Mouse (Mus musculus) erythroblast, embryonic 14.5 days (primary cell): ENCODE results near the gene Cul9. TPM values are rescaled to one million over a fixed set of nuclear protein-coding genes. Genes with fewer than 3 reads are reported as not detected.
"Not testable (repeated sequence)": the region's sequence is repeated elsewhere in the genome, so short reads cannot be mapped to it uniquely, and the experiment has no call there.

ENCODE experiments used
- H3K27me3 ChIP-seq: 2 replicates; pipeline ENCODE4 v1.6.1; 2012; ENCODE audit warnings: inconsistent platforms; ENCODE audit not compliant: control insufficient read depth
- H3K36me3 ChIP-seq: 2 replicates; pipeline ENCODE4 v1.6.1; 2012; ENCODE audit warnings: mild to moderate bottlenecking, inconsistent platforms; ENCODE audit not compliant: control insufficient read depth
- H3K4me1 ChIP-seq: 2 replicates; pipeline ENCODE4 v1.6.1; 2012; ENCODE audit warnings: inconsistent platforms; ENCODE audit not compliant: control insufficient read depth
- H3K4me3 ChIP-seq: replicated peaks from 2 replicates; pipeline ENCODE3; 2012; ENCODE audit warnings: moderate library complexity, mild to moderate bottlenecking, inconsistent platforms
- H3K9me3 ChIP-seq: 2 replicates; pipeline ENCODE4 v1.6.1; 2012; ENCODE audit warnings: low read length, inconsistent platforms, mixed read lengths; ENCODE audit not compliant: control insufficient read depth
- GATA1 ChIP-seq: IDR thresholded peaks from 2 replicates; pipeline ENCODE4 v1.6.1; 2012; ENCODE audit warnings: low read length, inconsistent platforms, mixed read lengths
- TAL1 ChIP-seq: IDR thresholded peaks from 3 replicates; pipeline ENCODE4 v1.6.1; 2012; ENCODE audit warnings: low read length, inconsistent platforms, mixed read lengths
- polyA plus RNA-seq: library from polyadenylated mRNA; stranded (reverse); fragments of >175 nt; gene quantifications from 2 replicates; pipeline ENCODE4 v1.2.3, GENCODE M21; 2012

The Cul9 gene
- polyA plus RNA-seq, 1 experiment = 0.09 TPM

DNA sequence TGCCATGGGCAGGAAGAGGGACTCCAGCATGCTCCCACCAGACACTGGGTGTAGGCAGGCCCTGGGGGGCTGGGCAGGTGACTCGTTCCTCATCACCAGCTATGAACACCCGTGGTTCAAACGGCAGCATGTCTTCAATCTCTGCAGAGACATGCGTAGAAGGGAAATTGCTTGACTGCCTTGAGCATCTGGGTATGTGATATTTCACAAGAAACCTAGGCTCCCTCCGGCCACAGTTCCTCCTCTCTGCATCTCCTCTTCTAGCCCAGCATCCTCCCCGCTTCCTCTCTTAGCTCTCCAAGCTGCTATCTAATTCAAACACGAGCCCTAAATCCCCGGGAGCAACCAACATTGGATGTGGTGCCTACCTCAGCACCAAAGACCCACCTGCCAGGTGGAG, 40.1 kb upstream of the Cul9 start:
- TF ChIP-seq GATA1 = no peak
- TF ChIP-seq TAL1 = no peak
- no peak overlapping the region for H3K4me3 ChIP-seq
- H3K4me1 ChIP-seq = no peaks in the 10 kb centered on the region; the same call in 1 of the 2 replicates
- no peaks in the 10 kb centered on the region; the same call in 1 of the 2 replicates for H3K36me3 ChIP-seq
- H3K9me3 ChIP-seq = no peaks in the 10 kb centered on the region
- no peaks in the 10 kb centered on the region for H3K27me3 ChIP-seq

DNA sequence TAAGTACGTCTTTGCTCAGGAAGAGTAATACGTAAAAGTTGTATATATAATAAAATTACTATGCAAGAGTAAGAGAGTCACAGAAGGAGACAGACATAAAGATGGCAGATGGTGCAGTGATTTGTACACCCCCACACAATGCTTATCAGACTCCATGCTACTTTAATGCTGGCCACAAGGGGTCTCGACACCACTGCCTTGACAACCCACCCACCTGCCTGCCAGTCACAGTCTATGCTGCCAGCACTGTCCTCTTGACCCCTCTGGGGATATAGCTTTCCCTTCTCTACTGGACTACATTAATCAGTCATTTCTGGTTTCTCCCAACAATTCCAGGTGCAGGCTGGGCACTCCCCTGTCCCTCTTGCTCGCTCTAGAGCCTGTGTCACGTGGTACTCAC, 32.5 kb upstream of the Cul9 start:
- no peak for TF ChIP-seq TAL1
- no peak for TF ChIP-seq GATA1
- no peak overlapping the region for H3K4me3 ChIP-seq
- H3K4me1 ChIP-seq = no peaks in the 10 kb centered on the region
- peaks cover 4% of the 10 kb centered on the region for H3K9me3 ChIP-seq
- peaks cover 3% of the 10 kb centered on the region; the same call in 1 of the 2 replicates for H3K36me3 ChIP-seq
- no peaks in the 10 kb centered on the region for H3K27me3 ChIP-seq

- peaks cover 4% of the 10 kb centered on the region for H3K9me3 ChIP-seq
- TF ChIP-seq TAL1 = no peak
- TF ChIP-seq GATA1 = no peak
- H3K4me3 ChIP-seq = no peak overlapping the region
- H3K4me1 ChIP-seq = no peaks in the 10 kb centered on the region
- peaks cover 3% of the 10 kb centered on the region; the same call in 1 of the 2 replicates for H3K36me3 ChIP-seq
- no peaks in the 10 kb centered on the region for H3K27me3 ChIP-seq
Measured at GRCm38 (mm10) chr17:46576070-46576469, 29.9 kb upstream of the Cul9 start.

DNA sequence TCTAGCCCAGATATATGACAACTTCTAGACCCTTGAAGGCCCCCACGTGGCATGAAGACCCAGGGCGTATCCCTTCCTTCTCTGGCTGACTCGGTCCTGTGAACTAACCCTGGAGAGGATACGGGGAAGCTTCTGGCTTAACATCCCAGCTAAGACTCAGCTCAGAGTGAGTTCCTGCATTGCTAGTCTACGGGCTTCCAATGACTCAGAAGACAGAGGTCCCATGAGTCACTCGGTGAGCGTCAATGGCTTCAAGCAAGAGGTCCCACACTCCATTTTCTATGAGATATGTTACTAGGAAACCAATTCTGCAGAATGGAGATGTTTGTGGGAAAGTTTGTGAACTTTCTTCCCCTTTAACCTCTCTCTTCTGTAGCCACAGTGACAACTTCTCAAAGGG, 28.3 kb upstream of the Cul9 start:
- Histone ChIP-seq H3K4me1 (no peaks in the 10 kb centered on the region), H3K36me3 (peaks cover 3% of the 10 kb centered on the region; the same call in 1 of the 2 replicates), H3K27me3 (no peaks in the 10 kb centered on the region), H3K9me3 (no peaks in the 10 kb centered on the region), H3K4me3 (no peak overlapping the region)
- TF ChIP-seq TAL1 (no peak), GATA1 (no peak)

- no peak for TF ChIP-seq TAL1
- TF ChIP-seq GATA1 = no peak
- H3K4me3 ChIP-seq = no peak overlapping the region
- H3K27me3 ChIP-seq = no peaks in the 10 kb centered on the region
- no peaks in the 10 kb centered on the region for H3K9me3 ChIP-seq
- H3K4me1 ChIP-seq = no peaks in the 10 kb centered on the region
- H3K36me3 ChIP-seq = peaks cover 2% of the 10 kb centered on the region; the same call in 1 of the 2 replicates
Measured at GRCm38 (mm10) chr17:46571005-46571404, 24.8 kb upstream of the Cul9 start.

DNA sequence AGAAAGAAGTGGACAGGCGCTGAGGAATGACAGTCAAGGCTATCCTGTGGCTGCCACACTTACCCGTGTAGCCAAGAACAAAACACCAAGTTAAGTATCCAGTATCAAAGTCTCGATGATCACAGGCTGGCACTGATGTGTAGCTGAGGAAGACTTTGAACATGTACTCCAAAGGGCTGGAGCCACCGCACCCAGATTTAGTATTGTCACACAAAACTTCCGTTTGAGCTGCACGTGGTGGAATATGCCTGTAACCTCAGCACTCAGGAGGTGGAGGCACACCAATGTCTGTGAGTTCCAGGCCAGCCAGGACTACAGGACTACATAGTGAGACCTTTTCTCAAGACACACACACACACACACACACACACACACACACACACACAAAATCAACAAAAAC, 13.0 kb upstream of the Cul9 start:
- no peak overlapping the region for H3K4me3 ChIP-seq
- H3K4me1 ChIP-seq = peaks cover 29% of the 10 kb centered on the region
- TF ChIP-seq TAL1 (no peak), GATA1 (no peak)
- H3K27me3 ChIP-seq = peaks cover 7% of the 10 kb centered on the region
- no peaks in the 10 kb centered on the region for H3K9me3 ChIP-seq
- H3K36me3 ChIP-seq = no peaks in the 10 kb centered on the region; the same call in 1 of the 2 replicates

GRCm38 (mm10) chr17:46558151-46558550, 12.0 kb upstream of the Cul9 start:
- no peaks in the 10 kb centered on the region for H3K9me3 ChIP-seq
- TF ChIP-seq GATA1 = no peak
- H3K4me1 ChIP-seq = peaks cover 38% of the 10 kb centered on the region
- peaks cover 7% of the 10 kb centered on the region for H3K27me3 ChIP-seq
- H3K4me3 ChIP-seq = no peak overlapping the region
- peaks cover 4% of the 10 kb centered on the region for H3K36me3 ChIP-seq

DNA sequence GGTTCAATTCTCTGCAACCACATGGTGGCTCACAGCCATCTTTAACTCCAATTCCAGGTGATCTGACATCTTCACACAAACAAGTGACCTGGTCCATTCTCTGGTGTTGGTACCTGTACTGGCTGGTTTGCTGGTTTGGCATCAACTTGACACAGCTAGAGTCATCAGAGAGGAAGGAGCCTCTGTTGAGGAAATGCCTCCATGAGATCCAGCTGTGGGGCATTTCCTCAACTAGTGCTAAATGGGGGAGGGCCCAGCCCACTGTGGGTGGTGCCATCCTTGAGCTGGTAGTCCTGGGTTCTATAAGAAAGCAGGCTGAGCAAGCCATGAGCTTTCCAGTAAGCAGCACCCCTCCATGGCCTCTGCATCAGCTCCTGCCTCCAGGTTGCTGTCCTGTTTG, 11.1 kb upstream of the Cul9 start:
- not testable (repeated sequence) for H3K4me3 ChIP-seq, H3K36me3 ChIP-seq, H3K27me3 ChIP-seq, H3K9me3 ChIP-seq
- peaks cover 47% of the 10 kb centered on the region for H3K4me1 ChIP-seq

DNA sequence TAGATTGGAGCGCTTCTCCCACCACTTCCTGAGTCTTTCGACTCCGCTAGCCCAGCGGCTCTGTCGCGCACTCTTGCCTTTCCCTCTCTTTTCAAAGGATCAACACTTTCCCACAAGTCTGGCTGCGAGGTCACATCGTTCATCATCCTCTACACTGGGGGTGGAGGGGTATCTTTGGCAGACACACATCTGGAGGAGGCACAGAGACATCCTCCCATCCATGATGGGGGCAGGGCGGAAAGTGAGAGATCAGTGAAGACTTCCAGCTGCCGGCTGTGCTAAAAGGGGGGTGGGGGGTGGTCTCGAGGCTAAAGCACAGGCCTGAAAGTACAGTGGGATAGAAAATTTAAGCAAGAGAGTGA, 10.4 kb upstream of the Cul9 start:
- Histone ChIP-seq H3K27me3 (peaks cover 7% of the 10 kb centered on the region), H3K4me1 (peaks cover 47% of the 10 kb centered on the region), H3K36me3 (peaks cover 17% of the 10 kb centered on the region), H3K4me3 (peak overlapping the region; percentile 93), H3K9me3 (no peaks in the 10 kb centered on the region)
- TF ChIP-seq TAL1 (no peak), GATA1 (no peak)

- TF ChIP-seq GATA1 (no peak), TAL1 (no peak)
- peaks cover 7% of the 10 kb centered on the region for H3K27me3 ChIP-seq
- peaks cover 47% of the 10 kb centered on the region for H3K4me1 ChIP-seq
Measured at GRCm38 (mm10) chr17:46555673-46556583, 9.7 kb upstream of the Cul9 start, which contains the start of gene Srf. Gene Srf, minus strand, starts transcription at chr17:46556175.

More at GRCm38 (mm10) chr17:46555673-46556583, 9.7 kb upstream of the Cul9 start, which contains the start of gene Srf:
- Histone ChIP-seq H3K4me3 (peak within 1 kb of the TSS; percentile 93), H3K36me3 (peaks cover 23% of the 10 kb centered on the region), H3K9me3 (no peaks in the 10 kb centered on the region)
